Mouse (Mus musculus): ENCODE results near the gene Acbd3.
A peak's percentile ranks its signal among the peaks of the same experiment; 100 is the strongest.

Acbd3 gene

GRCm38 (mm10) chr1:180782906-180783579, 57.2 kb downstream of the Acbd3 start:
- no peak for DNase-seq (ENCODE audit: low read depth)

GRCm38 (mm10) chr1:180783580-180783928, 57.7 kb downstream of the Acbd3 start:
- DNase-seq (ENCODE audit: low read depth) = no peak

- no peak for DNase-seq (ENCODE audit: low read depth)
Observed at GRCm38 (mm10) chr1:180791821-180792480, 66.1 kb downstream of the Acbd3 start.

GRCm38 (mm10) chr1:180792814-180793213, 67.0 kb downstream of the Acbd3 start:
- no peak for DNase-seq (ENCODE audit: low read depth)

GRCm38 (mm10) chr1:180793445-180794117, 67.7 kb downstream of the Acbd3 start:
- DNase-seq (ENCODE audit: low read depth) = peak; percentile 29

GRCm38 (mm10) chr1:180794170-180794569, 68.3 kb downstream of the Acbd3 start:
- DNase-seq (ENCODE audit: low read depth) = no peak

GRCm38 (mm10) chr1:180798660-180799059, 72.8 kb downstream of the Acbd3 start:
- no peak for DNase-seq (ENCODE audit: low read depth)

GRCm38 (mm10) chr1:180799253-180799652, 73.4 kb downstream of the Acbd3 start:
- no peak for DNase-seq (ENCODE audit: low read depth)

- DNase-seq (ENCODE audit: low read depth) = no peak
Observed at GRCm38 (mm10) chr1:180800022-180800421, 74.2 kb downstream of the Acbd3 start.

GRCm38 (mm10) chr1:180800814-180801213, 75.0 kb downstream of the Acbd3 start:
- no peak for DNase-seq (ENCODE audit: low read depth)

GRCm38 (mm10) chr1:180801466-180801994, 75.7 kb downstream of the Acbd3 start:
- DNase-seq (ENCODE audit: low read depth) = no peak
